Mouse (Mus musculus) liver, postnatal 0 days (tissue): ENCODE data around the gene Atp2b1.
"Not testable (repeated sequence)": the region's sequence is repeated elsewhere in the genome, so short reads cannot be mapped to it uniquely, and the experiment has no call there.

ENCODE experiments used
- CTCF ChIP-seq: sonication (generic); IDR thresholded peaks from 2 replicates; pipeline ENCODE4 v1.5.1; 2016; ENCODE audit warnings: antibody characterized with exemption, low read depth
- EP300 ChIP-seq: IDR thresholded peaks from 2 replicates; pipeline ENCODE4 v1.6.1; 2016; ENCODE audit warnings: antibody characterized with exemption, low read depth, mild to moderate bottlenecking

DNA sequence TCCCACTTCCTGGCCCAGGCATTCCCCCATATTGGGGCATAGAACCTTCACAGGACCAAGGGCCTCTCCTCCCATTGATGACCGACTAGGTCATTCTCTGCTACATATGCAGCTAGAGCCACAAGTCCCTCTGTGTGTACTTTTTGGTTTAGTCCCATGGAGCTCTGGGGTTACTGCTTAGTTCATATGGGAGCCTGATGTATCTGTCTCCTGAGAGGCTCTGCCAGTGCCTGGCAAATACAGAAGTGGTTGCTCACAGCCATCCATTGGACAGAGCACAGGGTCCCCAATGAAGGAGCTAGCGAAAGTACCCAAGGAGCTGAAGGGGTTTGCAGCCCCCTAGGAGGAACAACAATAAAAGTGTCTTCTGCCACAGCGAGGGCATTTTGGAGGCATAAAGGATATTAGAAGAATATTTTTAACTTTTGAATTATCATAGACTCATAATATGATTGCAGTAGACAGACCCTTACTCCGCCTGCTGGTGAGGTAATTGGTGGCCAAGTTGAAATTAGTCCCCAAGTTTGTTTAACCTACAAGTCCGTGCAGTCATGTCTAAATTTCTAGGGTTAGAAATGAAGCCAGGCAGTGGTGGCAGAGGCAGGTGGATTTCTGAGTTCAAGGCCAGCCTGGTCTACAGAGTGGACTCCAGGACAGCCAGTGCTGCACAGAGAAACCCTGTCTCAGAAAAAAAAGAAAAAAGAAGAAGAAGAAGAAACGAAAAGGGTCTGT is 81.0 kb downstream of the Atp2b1 start:
- peak; percentile 29; the same call in 1 of the 2 replicates for TF ChIP-seq CTCF
- not testable (repeated sequence) for TF ChIP-seq EP300
